Mouse (Mus musculus): ENCODE measurements around the gene Bicral. TPM values are rescaled to one million over a fixed set of nuclear protein-coding genes. Genes with fewer than 3 reads are reported as not detected.

The Bicral gene
- polyA plus RNA-seq, 2 experiments = 5.4 to 17.7 TPM

- WGBS = 8% methylated on average over 19 of the region's 20 CpGs
- no peak for ATAC-seq (ENCODE audit: low FRiP score, low read depth)
- DNase-seq (ENCODE audit: low spot score) = peak; percentile 41
Measured at GRCm38 (mm10) chr17:46773278-46774130, 84.8 kb downstream of the Bicral start.

GRCm38 (mm10) chr17:46772404-46773277 lies 85.6 kb downstream of the Bicral start, which contains the start of gene 2310039H08Rik:
2310039H08Rik (plus strand) TSS chr17:46772635.
- Histone ChIP-seq H3K36me3 (ENCODE audit: control insufficient read depth, insufficient read depth, low read length) (peaks cover 29% of the 10 kb centered on the region), H3K9me3 (ENCODE audit: control insufficient read depth, low read length) (no peaks in the 10 kb centered on the region), H3K4me3 (replicated peaks; ENCODE audit: low read length) (peak within 1 kb of the TSS; percentile 92), H3K27me3 (ENCODE audit: control insufficient read depth, insufficient read depth, low read length) (no peaks in the 10 kb centered on the region), H3K27ac (replicated peaks; ENCODE audit: low read depth, low read length) (peak within 1 kb of the TSS; percentile 84), H3K4me2 (replicated peaks; ENCODE audit: low read depth, low read length, severe bottlenecking) (peak within 1 kb of the TSS; percentile 58), H3K9ac (ENCODE audit: low read depth, low read length, severe bottlenecking) (peak within 1 kb of the TSS; percentile 83), H3K4me1 (ENCODE audit: control insufficient read depth, insufficient read depth, low read length) (peaks cover 10% of the 10 kb centered on the region)
- TF ChIP-seq POLR2A (IDR thresholded peaks at IDR 0.05; ENCODE audit: borderline replicate concordance, extremely low read depth, insufficient read depth, insufficient read length) = peak; percentile 53; the same call in 1 of the 2 replicates
- ATAC-seq (ENCODE audit: low FRiP score, low read depth) (peak; percentile 93), DNase-seq (ENCODE audit: low spot score) (peak; percentile 91)
- WGBS = under 1% methylated on average over 50 of the region's 50 CpGs

More at GRCm38 (mm10) chr17:46773278-46774130, 84.8 kb downstream of the Bicral start:
- peaks cover 10% of the 10 kb centered on the region for H3K4me1 ChIP-seq (ENCODE audit: control insufficient read depth, insufficient read depth, low read length)
- H3K4me2 ChIP-seq (replicated peaks; ENCODE audit: low read depth, low read length, severe bottlenecking) = peak overlapping the region; percentile 58
- no peaks in the 10 kb centered on the region for H3K9me3 ChIP-seq (ENCODE audit: control insufficient read depth, low read length)
- peak overlapping the region; percentile 84 for H3K27ac ChIP-seq (replicated peaks; ENCODE audit: low read depth, low read length)
- peak overlapping the region; percentile 92 for H3K4me3 ChIP-seq (replicated peaks; ENCODE audit: low read length)
- TF ChIP-seq POLR2A (IDR thresholded peaks at IDR 0.05; ENCODE audit: borderline replicate concordance, extremely low read depth, insufficient read depth, insufficient read length) = no peak
- H3K9ac ChIP-seq (ENCODE audit: low read depth, low read length, severe bottlenecking) = peak overlapping the region; percentile 83
- no peaks in the 10 kb centered on the region for H3K27me3 ChIP-seq (ENCODE audit: control insufficient read depth, insufficient read depth, low read length)
- H3K36me3 ChIP-seq (ENCODE audit: control insufficient read depth, insufficient read depth, low read length) = peaks cover 38% of the 10 kb centered on the region

GRCm38 (mm10) chr17:46772038-46772403 lies 86.3 kb downstream of the Bicral start:
- DNase-seq (ENCODE audit: low spot score) (no peak), ATAC-seq (ENCODE audit: low FRiP score, low read depth) (peak; percentile 20; the same call in 1 of the 2 replicates)
- 5% methylated on average over 5 of the region's 5 CpGs for WGBS
- no peaks in the 10 kb centered on the region for H3K27me3 ChIP-seq (ENCODE audit: control insufficient read depth, insufficient read depth, low read length)
- H3K27ac ChIP-seq (replicated peaks; ENCODE audit: low read depth, low read length) = peak overlapping the region; percentile 84
- H3K36me3 ChIP-seq (ENCODE audit: control insufficient read depth, insufficient read depth, low read length) = peaks cover 23% of the 10 kb centered on the region
- H3K9ac ChIP-seq (ENCODE audit: low read depth, low read length, severe bottlenecking) = peak overlapping the region; percentile 83
- H3K4me1 ChIP-seq (ENCODE audit: control insufficient read depth, insufficient read depth, low read length) = peaks cover 10% of the 10 kb centered on the region
- TF ChIP-seq POLR2A (IDR thresholded peaks at IDR 0.05; ENCODE audit: borderline replicate concordance, extremely low read depth, insufficient read depth, insufficient read length) = no peak
- H3K9me3 ChIP-seq (ENCODE audit: control insufficient read depth, low read length) = no peaks in the 10 kb centered on the region
- peak overlapping the region; percentile 92 for H3K4me3 ChIP-seq (replicated peaks; ENCODE audit: low read length)
- peak overlapping the region; percentile 58 for H3K4me2 ChIP-seq (replicated peaks; ENCODE audit: low read depth, low read length, severe bottlenecking)

- H3K27ac ChIP-seq (replicated peaks; ENCODE audit: low read depth, low read length) = peak overlapping the region; percentile 84; the same call in 1 of the 2 replicates
- peak overlapping the region; percentile 92 for H3K4me3 ChIP-seq (replicated peaks; ENCODE audit: low read length)
- H3K27me3 ChIP-seq (ENCODE audit: control insufficient read depth, insufficient read depth, low read length) = no peaks in the 10 kb centered on the region
- ATAC-seq (ENCODE audit: low FRiP score, low read depth) (no peak), DNase-seq (ENCODE audit: low spot score) (no peak)
- H3K4me1 ChIP-seq (ENCODE audit: control insufficient read depth, insufficient read depth, low read length) = peaks cover 10% of the 10 kb centered on the region
- H3K9ac ChIP-seq (ENCODE audit: low read depth, low read length, severe bottlenecking) = peak overlapping the region; percentile 83
- TF ChIP-seq POLR2A (IDR thresholded peaks at IDR 0.05; ENCODE audit: borderline replicate concordance, extremely low read depth, insufficient read depth, insufficient read length) = no peak
- H3K9me3 ChIP-seq (ENCODE audit: control insufficient read depth, low read length) = no peaks in the 10 kb centered on the region
- WGBS = 63% methylated on average over 17 of the region's 17 CpGs
- peak overlapping the region; percentile 58 for H3K4me2 ChIP-seq (replicated peaks; ENCODE audit: low read depth, low read length, severe bottlenecking)
- H3K36me3 ChIP-seq (ENCODE audit: control insufficient read depth, insufficient read depth, low read length) = peaks cover 19% of the 10 kb centered on the region
Measured at GRCm38 (mm10) chr17:46771616-46772015, 86.7 kb downstream of the Bicral start.

- no peak for TF ChIP-seq POLR2A (IDR thresholded peaks at IDR 0.05; ENCODE audit: borderline replicate concordance, extremely low read depth, insufficient read depth, insufficient read length)
- peaks cover 10% of the 10 kb centered on the region for H3K4me1 ChIP-seq (ENCODE audit: control insufficient read depth, insufficient read depth, low read length)
- no peak for DNase-seq (ENCODE audit: low spot score)
- 81% methylated on average over 4 of the region's 4 CpGs for WGBS
- no peak overlapping the region for H3K27ac ChIP-seq (replicated peaks; ENCODE audit: low read depth, low read length)
- ATAC-seq (ENCODE audit: low FRiP score, low read depth) = no peak
- H3K27me3 ChIP-seq (ENCODE audit: control insufficient read depth, insufficient read depth, low read length) = no peaks in the 10 kb centered on the region
- H3K36me3 ChIP-seq (ENCODE audit: control insufficient read depth, insufficient read depth, low read length) = peaks cover 13% of the 10 kb centered on the region
- no peak overlapping the region for H3K4me3 ChIP-seq (replicated peaks; ENCODE audit: low read length)
- no peak overlapping the region for H3K4me2 ChIP-seq (replicated peaks; ENCODE audit: low read depth, low read length, severe bottlenecking)
- no peak overlapping the region for H3K9ac ChIP-seq (ENCODE audit: low read depth, low read length, severe bottlenecking)
- H3K9me3 ChIP-seq (ENCODE audit: control insufficient read depth, low read length) = no peaks in the 10 kb centered on the region
Measured at GRCm38 (mm10) chr17:46771025-46771424, 87.3 kb downstream of the Bicral start.
